Mouse (Mus musculus) small intestine, adult 2 months (tissue): ENCODE measurements around the gene Inpp5a. TPM values are rescaled to one million over a fixed set of nuclear protein-coding genes. Genes with fewer than 3 reads are reported as not detected.

Experiments
- H3K27ac ChIP-seq: fragments of 200-500 bp; 2 replicates; pipeline ENCODE4 v1.5.1; 2012; ENCODE audit warnings: low read depth, low read length, control low read depth, inconsistent platforms; ENCODE audit not compliant: insufficient read depth
- H3K27me3 ChIP-seq: fragments of 200-500 bp; 2 replicates; pipeline ENCODE4 v1.6.1; 2012; ENCODE audit warnings: mild to moderate bottlenecking, moderate library complexity, low read length, inconsistent platforms; ENCODE audit not compliant: control insufficient read depth, insufficient read depth
- H3K36me3 ChIP-seq: fragments of 200-500 bp; 2 replicates; pipeline ENCODE4 v1.6.1; 2012; ENCODE audit warnings: mild to moderate bottlenecking, low read length, control low read depth, inconsistent platforms; ENCODE audit not compliant: control insufficient read depth, insufficient read depth
- H3K4me1 ChIP-seq: fragments of 200-500 bp; 2 replicates; pipeline ENCODE4 v1.6.1; 2012; ENCODE audit warnings: low read length, inconsistent platforms, mixed read lengths; ENCODE audit not compliant: control insufficient read depth, insufficient read depth, insufficient read length
- H3K4me3 ChIP-seq: fragments of 200-500 bp; 2 replicates; pipeline ENCODE4 v1.5.1; 2012; ENCODE audit warnings: low read depth, mild to moderate bottlenecking, control low read depth, inconsistent platforms, low read length, moderate library complexity
- CTCF ChIP-seq: fragments of 200-500 bp; IDR thresholded peaks from 2 replicates; pipeline ENCODE4 v1.5.1; 2012; ENCODE audit warnings: low read depth, mild to moderate bottlenecking, control low read depth, inconsistent platforms, low read length, moderate library complexity, mixed read lengths; ENCODE audit not compliant: insufficient replicate concordance, insufficient read length; ENCODE audit errors: extremely low read depth
- POLR2A ChIP-seq: fragments of 200-500 bp; IDR thresholded peaks from 2 replicates; pipeline ENCODE4 v1.6.1; 2012; ENCODE audit warnings: low read depth, mild to moderate bottlenecking, control low read depth, inconsistent platforms, low read length, moderate library complexity
- WGBS: fragments of 180-500 bp; shearing (Covaris S2); methylation state at CpG from one replicate; pipeline ENCODE4 v1.1.7; 2018; 5-methylcytosine and 5-hydroxymethylcytosine counted together
- polyA plus RNA-seq: library from polyadenylated mRNA; depleted of rRNA; stranded (reverse); fragments of >200 nt; gene quantifications from 2 replicates; pipeline ENCODE4 v1.2.3, GENCODE M21; 2012; rRNA removed

Inpp5a gene
- 21.5 and 56.6 TPM in 2 replicates for polyA plus RNA-seq

DNA sequence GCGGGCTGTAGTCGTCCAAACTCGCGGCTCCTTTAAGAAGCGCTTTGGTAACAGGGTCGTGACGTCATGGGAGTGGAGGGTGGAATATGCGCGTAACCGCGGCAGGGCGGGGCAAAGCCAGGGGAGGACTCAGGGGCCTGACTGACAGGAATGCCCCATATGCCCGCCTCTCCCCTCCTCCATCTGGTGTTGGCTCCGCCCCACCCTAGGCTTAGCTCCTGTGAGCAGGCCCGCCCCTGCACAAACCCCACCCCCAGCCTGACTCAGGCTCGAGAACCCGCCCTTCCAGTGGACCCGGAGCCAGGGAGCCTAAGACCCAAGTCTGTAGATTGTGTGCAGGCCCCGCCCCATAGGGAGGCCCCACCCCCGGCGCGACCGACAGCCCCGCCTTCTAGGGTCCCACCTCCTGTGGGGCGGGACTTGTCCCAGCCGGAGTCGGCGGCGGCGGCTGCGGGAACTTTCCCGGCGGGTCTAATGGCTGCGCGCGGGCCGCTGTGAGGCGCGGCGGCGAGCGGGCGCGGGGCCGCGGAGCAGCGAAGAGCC is at the start of gene Inpp5a:
Gene Inpp5a, plus strand, starts transcription at position 440 of the 543 bp plus-strand sequence.
- TF ChIP-seq POLR2A (peak; percentile 77; the same call in 1 of the 2 replicates), CTCF (no peak)
- Histone ChIP-seq H3K4me1 (peaks cover 24% of the 10 kb centered on the region), H3K36me3 (no peaks in the 10 kb centered on the region), H3K4me3 (peak within 1 kb of the TSS; percentile 99), H3K27me3 (no peaks in the 10 kb centered on the region), H3K27ac (peak within 1 kb of the TSS; percentile 57)
- under 1% methylated on average over 45 of the region's 47 CpGs for WGBS

DNA sequence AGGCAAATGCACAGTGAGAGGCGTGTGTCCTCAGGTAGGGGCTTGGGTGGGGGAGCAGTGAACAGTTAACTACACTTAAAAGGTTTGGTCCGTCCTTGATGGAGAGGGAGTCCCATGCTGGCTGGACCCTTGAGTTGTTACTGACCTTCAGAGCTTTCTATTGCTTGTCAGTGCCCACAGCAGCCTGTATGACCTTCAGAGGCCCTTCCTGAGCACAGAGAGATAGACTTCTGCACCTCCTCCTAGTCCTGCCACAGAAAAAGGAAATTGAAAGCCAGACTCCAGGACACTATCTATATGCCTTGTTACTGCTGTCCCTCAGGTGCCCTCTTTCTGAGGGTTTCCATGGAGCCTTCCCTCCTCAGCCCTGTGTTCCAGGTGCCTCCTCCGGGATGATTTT is 49.7 kb upstream of the Inpp5a start:
- Histone ChIP-seq H3K27me3 (no peaks in the 10 kb centered on the region), H3K4me1 (peaks cover 18% of the 10 kb centered on the region), H3K27ac (no peak overlapping the region), H3K36me3 (no peaks in the 10 kb centered on the region), H3K4me3 (no peak overlapping the region)
- 84% methylated on average over 3 of the region's 3 CpGs for WGBS
- TF ChIP-seq POLR2A (no peak), CTCF (no peak)

- TF ChIP-seq CTCF (no peak), POLR2A (no peak)
- Histone ChIP-seq H3K36me3 (no peaks in the 10 kb centered on the region), H3K27ac (no peak overlapping the region), H3K27me3 (no peaks in the 10 kb centered on the region), H3K4me1 (peaks cover 26% of the 10 kb centered on the region), H3K4me3 (no peak overlapping the region)
- 90% methylated on average over 4 of the region's 4 CpGs for WGBS
These were observed 47.8 kb upstream of the Inpp5a start for GRCm38 (mm10) chr7:139341020-139341660.

- Histone ChIP-seq H3K36me3 (no peaks in the 10 kb centered on the region), H3K4me1 (peaks cover 26% of the 10 kb centered on the region), H3K27ac (peak overlapping the region; percentile 54), H3K4me3 (no peak overlapping the region), H3K27me3 (no peaks in the 10 kb centered on the region)
- 26% methylated on average over 5 of the region's 5 CpGs for WGBS
- TF ChIP-seq POLR2A (no peak), CTCF (no peak)
These were observed 46.1 kb upstream of the Inpp5a start for GRCm38 (mm10) chr7:139342809-139343208.

GRCm38 (mm10) chr7:139347051-139347450 is 41.9 kb upstream of the Inpp5a start:
- TF ChIP-seq CTCF = no peak
- no peak for TF ChIP-seq POLR2A
- no peaks in the 10 kb centered on the region for H3K36me3 ChIP-seq
- H3K4me3 ChIP-seq = no peak overlapping the region
- no peaks in the 10 kb centered on the region for H3K27me3 ChIP-seq
- H3K27ac ChIP-seq = no peak overlapping the region
- H3K4me1 ChIP-seq = peaks cover 26% of the 10 kb centered on the region
- 76% methylated on average over 7 of the region's 7 CpGs for WGBS

- Histone ChIP-seq H3K36me3 (no peaks in the 10 kb centered on the region), H3K27me3 (no peaks in the 10 kb centered on the region), H3K4me3 (no peak overlapping the region), H3K4me1 (peaks cover 8% of the 10 kb centered on the region; the same call in 1 of the 2 replicates), H3K27ac (peak overlapping the region; percentile 19; the same call in 1 of the 2 replicates)
- WGBS = 37% methylated on average over 3 of the region's 3 CpGs
- TF ChIP-seq POLR2A (no peak), CTCF (no peak)
These were observed 38.3 kb upstream of the Inpp5a start for GRCm38 (mm10) chr7:139350606-139351005.

DNA sequence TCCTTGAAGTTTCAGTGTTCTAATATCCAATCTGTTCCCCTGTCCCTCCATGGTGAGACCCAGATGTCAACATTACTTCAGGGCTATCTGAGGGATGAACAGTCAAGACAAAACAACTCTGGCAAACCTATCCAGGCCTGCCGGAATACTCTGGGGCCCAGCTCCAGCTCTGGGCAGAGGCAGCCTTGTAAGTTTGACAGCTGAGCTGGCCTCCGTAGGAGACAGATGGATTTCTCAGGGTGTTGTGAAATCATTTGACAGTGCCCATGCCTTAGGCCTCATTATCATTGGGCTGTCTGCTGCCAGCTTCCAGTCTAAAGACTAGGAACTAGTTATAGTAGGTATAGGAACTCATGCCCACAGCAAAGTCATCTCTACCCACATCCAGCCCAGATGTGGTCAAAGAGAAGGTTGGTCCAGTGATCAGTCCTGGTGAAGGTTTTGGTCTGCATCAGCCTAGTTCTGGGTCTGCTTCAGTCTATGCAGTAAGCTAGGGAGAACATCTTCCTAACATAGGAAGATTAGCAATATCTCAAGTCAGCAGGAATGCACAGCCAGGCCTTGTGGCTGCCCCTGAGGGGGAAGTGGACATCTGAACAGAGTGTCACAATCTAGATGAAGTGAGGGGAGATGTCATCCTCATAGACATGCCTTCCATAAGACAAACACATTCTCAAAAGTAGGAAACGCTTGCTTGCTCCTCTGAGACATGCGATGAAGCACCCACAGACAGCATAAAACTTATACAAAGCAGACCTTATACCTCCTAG is 34.4 kb upstream of the Inpp5a start:
- 92% methylated on average over 4 of the region's 4 CpGs for WGBS
- Histone ChIP-seq H3K4me1 (peaks cover 30% of the 10 kb centered on the region), H3K27me3 (no peaks in the 10 kb centered on the region), H3K27ac (peak overlapping the region; percentile 4; the same call in 1 of the 2 replicates), H3K4me3 (no peak overlapping the region), H3K36me3 (no peaks in the 10 kb centered on the region)
- TF ChIP-seq CTCF (no peak), POLR2A (no peak)
